Mouse (Mus musculus): Measurements from ENCODE around the gene Spp2.

GRCm38 (mm10) chr1:88445400-88445799, 38.6 kb downstream of the Spp2 start:
- no peak for TF ChIP-seq GATA1 (IDR thresholded peaks at IDR 0.05; ENCODE audit: low read length)
- TF ChIP-seq TAL1 (IDR thresholded peaks at IDR 0.05; ENCODE audit: low read length): no peak
